Mouse (Mus musculus) hindbrain, embryonic 15.5 days (tissue): ENCODE measurements at regions not wholly inside any gene's neighbourhood (a gene's known extent, or its start where the extent isn't known, plus 50 kb on each side); places are given as distances from the start of the nearest gene placed in this dataset.

Source experiments
- ATAC-seq: fragments of 200-750 bp; cut with Nextera tagmentation; 2 replicates; pipeline ENCODE4 v1.8.0; 2017; ENCODE audit warnings: low read depth, moderate number of reproducible peaks, moderate TSS enrichment; ENCODE audit not compliant: low FRiP score
- H3K27ac ChIP-seq: fragments of 300-500 bp; sonication (generic); replicated peaks from 2 replicates; pipeline ENCODE4 v1.5.1; 2015; ENCODE audit warnings: mild to moderate bottlenecking, inconsistent platforms
- H3K27me3 ChIP-seq: fragments of 300-500 bp; sonication (generic); 2 replicates; pipeline ENCODE4 v1.6.1; 2015; ENCODE audit warnings: control low read depth, inconsistent platforms
- H3K36me3 ChIP-seq: fragments of 300-500 bp; sonication (generic); 2 replicates; pipeline ENCODE4 v1.6.1; 2015; ENCODE audit warnings: control low read depth, inconsistent platforms
- H3K4me1 ChIP-seq: fragments of 300-500 bp; sonication (generic); replicated peaks from 2 replicates; pipeline ENCODE4 v1.6.1; 2015; ENCODE audit warnings: control low read depth, inconsistent platforms
- H3K4me2 ChIP-seq: fragments of 300-500 bp; sonication (generic); 2 replicates; pipeline ENCODE4 v1.6.1; 2015; ENCODE audit warnings: moderate library complexity, mild to moderate bottlenecking, inconsistent platforms
- H3K4me3 ChIP-seq: fragments of 300-500 bp; sonication (generic); 2 replicates; pipeline ENCODE4 v1.5.1; 2015; ENCODE audit warnings: mild to moderate bottlenecking, inconsistent platforms
- H3K9ac ChIP-seq: fragments of 300-500 bp; sonication (generic); 2 replicates; pipeline ENCODE4 v1.6.1; 2015; ENCODE audit warnings: inconsistent platforms
- H3K9me3 ChIP-seq: fragments of 300-500 bp; sonication (generic); 2 replicates; pipeline ENCODE4 v1.6.1; 2016; ENCODE audit warnings: control low read depth, inconsistent platforms
- WGBS: fragments of 180-500 bp; shearing (Covaris S2); methylation state at CpG from one replicate; pipeline ENCODE4 v1.1.7; 2015; 5-methylcytosine and 5-hydroxymethylcytosine counted together

GRCm38 (mm10) chr16:29728769-29729481 is 149.8 kb downstream of the Opa1 start:
- Histone ChIP-seq H3K9me3 (no peaks in the 10 kb centered on the region), H3K27me3 (peaks cover 93% of the 10 kb centered on the region), H3K27ac (no peak overlapping the region), H3K4me2 (no peak overlapping the region), H3K4me3 (no peak overlapping the region), H3K9ac (no peak overlapping the region), H3K36me3 (no peaks in the 10 kb centered on the region), H3K4me1 (peaks cover 16% of the 10 kb centered on the region)
- WGBS: 17% methylated on average over 10 of the region's 10 CpGs
- no peak for ATAC-seq

GRCm38 (mm10) chr16:29730010-29730409 is 150.9 kb downstream of the Opa1 start:
- Histone ChIP-seq H3K9ac (no peak overlapping the region), H3K4me3 (no peak overlapping the region), H3K36me3 (no peaks in the 10 kb centered on the region), H3K27me3 (peaks cover 87% of the 10 kb centered on the region), H3K4me1 (peaks cover 20% of the 10 kb centered on the region), H3K9me3 (no peaks in the 10 kb centered on the region), H3K4me2 (no peak overlapping the region), H3K27ac (no peak overlapping the region)
- WGBS: 23% methylated on average over 5 of the region's 5 CpGs
- no peak for ATAC-seq

- Histone ChIP-seq H3K36me3 (no peaks in the 10 kb centered on the region), H3K4me1 (peaks cover 23% of the 10 kb centered on the region), H3K27me3 (peaks cover 78% of the 10 kb centered on the region), H3K27ac (no peak overlapping the region), H3K9ac (no peak overlapping the region), H3K4me3 (no peak overlapping the region), H3K9me3 (no peaks in the 10 kb centered on the region), H3K4me2 (no peak overlapping the region)
- no peak for ATAC-seq
- 61% methylated on average over 1 of the region's 1 CpGs for WGBS
These were observed 153.8 kb downstream of the Opa1 start for GRCm38 (mm10) chr16:29732889-29733288.

- Histone ChIP-seq H3K36me3 (no peaks in the 10 kb centered on the region), H3K9me3 (no peaks in the 10 kb centered on the region), H3K27me3 (peaks cover 72% of the 10 kb centered on the region), H3K4me2 (no peak overlapping the region), H3K27ac (no peak overlapping the region), H3K4me3 (no peak overlapping the region), H3K4me1 (peaks cover 23% of the 10 kb centered on the region), H3K9ac (no peak overlapping the region)
- 76% methylated on average over 10 of the region's 10 CpGs for WGBS
- ATAC-seq: 0 out of 2 replicates have a peak, but pooled peaks have one; percentile 21
These were observed 154.7 kb downstream of the Opa1 start for GRCm38 (mm10) chr16:29733847-29734246.

GRCm38 (mm10) chr16:29734324-29734723 is 155.2 kb downstream of the Opa1 start:
- Histone ChIP-seq H3K36me3 (no peaks in the 10 kb centered on the region), H3K9me3 (no peaks in the 10 kb centered on the region), H3K27ac (0 out of 2 replicates have a peak overlapping the region, but pooled peaks have one; percentile 42), H3K27me3 (peaks cover 72% of the 10 kb centered on the region), H3K4me1 (peaks cover 20% of the 10 kb centered on the region), H3K4me2 (0 out of 2 replicates have a peak overlapping the region, but pooled peaks have one; percentile 37), H3K4me3 (no peak overlapping the region), H3K9ac (no peak overlapping the region)
- 0% methylated on average over 1 of the region's 1 CpGs for WGBS
- ATAC-seq: peak; percentile 74; the same call in 1 of the 2 replicates

- H3K9me3 ChIP-seq: no peaks in the 10 kb centered on the region
- no peaks in the 10 kb centered on the region for H3K36me3 ChIP-seq
- peak; percentile 60 for ATAC-seq
- peak overlapping the region; percentile 42; the same call in 1 of the 2 replicates for H3K27ac ChIP-seq
- no peak overlapping the region for H3K9ac ChIP-seq
- peaks cover 19% of the 10 kb centered on the region for H3K4me1 ChIP-seq
- peak overlapping the region; percentile 37 for H3K4me2 ChIP-seq
- H3K4me3 ChIP-seq: no peak overlapping the region
- H3K27me3 ChIP-seq: peaks cover 72% of the 10 kb centered on the region
- 4% methylated on average over 12 of the region's 12 CpGs for WGBS
These were observed 155.7 kb downstream of the Opa1 start for GRCm38 (mm10) chr16:29734738-29735250.

GRCm38 (mm10) chr16:29735371-29736008 is 156.4 kb downstream of the Opa1 start:
- ATAC-seq: peak; percentile 43; the same call in 1 of the 2 replicates
- Histone ChIP-seq H3K27me3 (peaks cover 72% of the 10 kb centered on the region), H3K4me3 (no peak overlapping the region), H3K27ac (no peak overlapping the region), H3K4me2 (no peak overlapping the region), H3K4me1 (peaks cover 19% of the 10 kb centered on the region), H3K36me3 (no peaks in the 10 kb centered on the region), H3K9me3 (no peaks in the 10 kb centered on the region), H3K9ac (no peak overlapping the region)
- 23% methylated on average over 12 of the region's 12 CpGs for WGBS

GRCm38 (mm10) chr16:29736211-29736610 is 157.1 kb downstream of the Opa1 start:
- Histone ChIP-seq H3K27ac (no peak overlapping the region), H3K36me3 (no peaks in the 10 kb centered on the region), H3K4me3 (no peak overlapping the region), H3K9me3 (no peaks in the 10 kb centered on the region), H3K27me3 (peaks cover 69% of the 10 kb centered on the region), H3K9ac (no peak overlapping the region), H3K4me1 (peaks cover 19% of the 10 kb centered on the region), H3K4me2 (no peak overlapping the region)
- no peak for ATAC-seq
- 65% methylated on average over 9 of the region's 9 CpGs for WGBS

- Histone ChIP-seq H3K9me3 (no peaks in the 10 kb centered on the region), H3K9ac (no peak overlapping the region), H3K4me2 (no peak overlapping the region), H3K4me3 (no peak overlapping the region), H3K27ac (no peak overlapping the region), H3K36me3 (no peaks in the 10 kb centered on the region), H3K4me1 (peaks cover 21% of the 10 kb centered on the region), H3K27me3 (peaks cover 50% of the 10 kb centered on the region)
- WGBS: 96% methylated on average over 9 of the region's 9 CpGs
- ATAC-seq: no peak
These were observed 158.9 kb downstream of the Opa1 start for GRCm38 (mm10) chr16:29738075-29738474.

GRCm38 (mm10) chr16:29742497-29743230 is 163.5 kb downstream of the Opa1 start:
- no peaks in the 10 kb centered on the region for H3K36me3 ChIP-seq
- H3K9ac ChIP-seq: no peak overlapping the region
- H3K27ac ChIP-seq: no peak overlapping the region
- 0 out of 2 replicates have a peak, but pooled peaks cover 3% of the 10 kb centered on the region for H3K4me1 ChIP-seq
- no peak overlapping the region for H3K4me2 ChIP-seq
- WGBS: 57% methylated on average over 14 of the region's 14 CpGs
- no peak for ATAC-seq
- no peaks in the 10 kb centered on the region for H3K9me3 ChIP-seq
- peaks cover 24% of the 10 kb centered on the region for H3K27me3 ChIP-seq
- H3K4me3 ChIP-seq: no peak overlapping the region

- H3K4me2 ChIP-seq: no peak overlapping the region
- H3K4me1 ChIP-seq: 0 out of 2 replicates have a peak, but pooled peaks cover 3% of the 10 kb centered on the region
- H3K9me3 ChIP-seq: no peaks in the 10 kb centered on the region
- H3K4me3 ChIP-seq: no peak overlapping the region
- WGBS: 91% methylated on average over 5 of the region's 5 CpGs
- peaks cover 6% of the 10 kb centered on the region for H3K27me3 ChIP-seq
- no peak for ATAC-seq
- no peaks in the 10 kb centered on the region for H3K36me3 ChIP-seq
- H3K9ac ChIP-seq: no peak overlapping the region
- no peak overlapping the region for H3K27ac ChIP-seq
These were observed 166.4 kb downstream of the Opa1 start for GRCm38 (mm10) chr16:29745486-29745885.

- Histone ChIP-seq H3K27ac (no peak overlapping the region), H3K4me2 (no peak overlapping the region), H3K27me3 (peaks cover 2% of the 10 kb centered on the region; the same call in 1 of the 2 replicates), H3K4me1 (0 out of 2 replicates have a peak, but pooled peaks cover 3% of the 10 kb centered on the region), H3K4me3 (no peak overlapping the region), H3K36me3 (no peaks in the 10 kb centered on the region), H3K9me3 (no peaks in the 10 kb centered on the region), H3K9ac (no peak overlapping the region)
- no peak for ATAC-seq
- 88% methylated on average over 4 of the region's 4 CpGs for WGBS
These were observed 167.1 kb downstream of the Opa1 start for GRCm38 (mm10) chr16:29746245-29746644.
